Mouse (Mus musculus) bone marrow macrophage, adult 2 months (primary cell): Measurements from ENCODE around the gene Vps18. TPM values are rescaled to one million over a fixed set of nuclear protein-coding genes. Genes with fewer than 3 reads are reported as not detected.
A peak's percentile ranks its signal among the peaks of the same experiment; 100 is the strongest.

Experiments used
- H3K27ac ChIP-seq: 2 replicates; pipeline ENCODE4 v1.5.1; 2012; ENCODE audit warnings: low read depth, low read length; ENCODE audit not compliant: insufficient read depth
- H3K4me1 ChIP-seq: 2 replicates; pipeline ENCODE4 v1.6.1; 2012; ENCODE audit warnings: low read length; ENCODE audit not compliant: control insufficient read depth, insufficient read depth
- H3K4me3 ChIP-seq: 2 replicates; pipeline ENCODE4 v1.5.1; 2012; ENCODE audit warnings: mild to moderate bottlenecking, low read length, moderate library complexity; ENCODE audit not compliant: insufficient read depth
- CTCF ChIP-seq: IDR thresholded peaks from 2 replicates; pipeline ENCODE4 v1.5.1; 2012; ENCODE audit warnings: low read depth, mild to moderate bottlenecking, low read length, moderate library complexity
- POLR2A ChIP-seq: IDR thresholded peaks from 2 replicates; pipeline ENCODE4 v1.6.1; 2012; ENCODE audit warnings: mild to moderate bottlenecking, low read depth, low read length, borderline replicate concordance
- polyA plus RNA-seq: library from polyadenylated mRNA; stranded (reverse); fragments of >200 nt; gene quantifications from 2 replicates; pipeline ENCODE4 v1.2.4, GENCODE M21; 2012; ENCODE audit not compliant: missing spikeins, insufficient read depth, insufficient read length

Vps18 gene
- polyA plus RNA-seq, 1 experiment: 34.1 TPM

DNA sequence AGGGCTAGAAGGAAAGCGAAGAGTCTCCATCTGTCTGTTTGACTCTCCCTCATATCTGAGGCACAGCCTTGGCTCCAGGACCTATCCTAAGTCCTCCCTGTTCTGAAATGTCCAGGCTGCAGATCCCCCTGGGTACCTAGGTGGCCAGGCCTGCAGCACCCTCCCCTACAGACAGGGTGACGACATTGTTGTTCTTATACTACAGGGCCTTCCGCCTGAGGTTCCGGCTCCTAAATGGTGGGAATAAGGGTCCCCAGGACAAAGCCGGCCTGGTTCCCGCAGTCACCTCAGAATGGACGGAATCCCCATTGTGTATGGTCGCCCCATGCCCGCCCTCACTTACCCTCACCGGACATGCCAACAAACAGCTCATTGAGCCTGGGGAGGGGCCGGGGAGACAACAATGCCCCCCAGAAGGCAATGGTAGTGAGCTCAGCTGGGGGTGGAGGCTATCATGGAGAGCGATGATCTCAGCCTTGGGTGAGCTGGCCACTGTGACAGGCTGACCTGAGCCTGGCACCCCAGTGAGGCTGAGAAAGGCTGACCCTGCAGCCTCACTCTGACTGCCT, 26.3 kb downstream of the Vps18 start:
- Histone ChIP-seq H3K4me1 (peaks cover 7% of the 10 kb centered on the region), H3K4me3 (no peak overlapping the region), H3K27ac (no peak overlapping the region)
- TF ChIP-seq POLR2A (no peak), CTCF (no peak)

- TF ChIP-seq POLR2A (no peak), CTCF (no peak)
- Histone ChIP-seq H3K4me3 (no peak overlapping the region), H3K27ac (no peak overlapping the region), H3K4me1 (peaks cover 24% of the 10 kb centered on the region)
Measured at GRCm38 (mm10) chr2:119318043-119318710, 29.6 kb downstream of the Vps18 start.

DNA sequence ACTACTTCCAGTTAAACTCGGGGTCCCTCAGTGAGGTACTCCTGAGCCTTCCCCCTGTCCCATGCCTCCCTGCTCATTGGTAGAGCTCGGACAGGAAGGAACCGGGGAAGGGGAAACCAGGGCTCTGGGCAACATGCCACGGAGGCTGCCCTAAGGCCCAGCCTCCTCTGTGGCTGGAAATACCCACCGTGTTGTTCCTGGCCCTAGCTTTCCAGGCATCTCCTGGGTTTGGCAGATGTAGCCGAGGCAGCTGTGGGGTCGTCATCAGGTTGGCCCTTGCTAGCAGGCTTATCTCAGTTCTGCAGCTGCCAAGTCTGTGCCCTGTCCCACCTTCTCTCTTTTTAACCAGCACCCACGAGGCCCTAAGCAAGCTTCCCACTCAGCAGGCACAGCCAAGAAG, 32.0 kb downstream of the Vps18 start:
- H3K4me1 ChIP-seq: peaks cover 24% of the 10 kb centered on the region
- TF ChIP-seq POLR2A (no peak), CTCF (no peak)
- no peak overlapping the region for H3K4me3 ChIP-seq
- no peak overlapping the region for H3K27ac ChIP-seq

DNA sequence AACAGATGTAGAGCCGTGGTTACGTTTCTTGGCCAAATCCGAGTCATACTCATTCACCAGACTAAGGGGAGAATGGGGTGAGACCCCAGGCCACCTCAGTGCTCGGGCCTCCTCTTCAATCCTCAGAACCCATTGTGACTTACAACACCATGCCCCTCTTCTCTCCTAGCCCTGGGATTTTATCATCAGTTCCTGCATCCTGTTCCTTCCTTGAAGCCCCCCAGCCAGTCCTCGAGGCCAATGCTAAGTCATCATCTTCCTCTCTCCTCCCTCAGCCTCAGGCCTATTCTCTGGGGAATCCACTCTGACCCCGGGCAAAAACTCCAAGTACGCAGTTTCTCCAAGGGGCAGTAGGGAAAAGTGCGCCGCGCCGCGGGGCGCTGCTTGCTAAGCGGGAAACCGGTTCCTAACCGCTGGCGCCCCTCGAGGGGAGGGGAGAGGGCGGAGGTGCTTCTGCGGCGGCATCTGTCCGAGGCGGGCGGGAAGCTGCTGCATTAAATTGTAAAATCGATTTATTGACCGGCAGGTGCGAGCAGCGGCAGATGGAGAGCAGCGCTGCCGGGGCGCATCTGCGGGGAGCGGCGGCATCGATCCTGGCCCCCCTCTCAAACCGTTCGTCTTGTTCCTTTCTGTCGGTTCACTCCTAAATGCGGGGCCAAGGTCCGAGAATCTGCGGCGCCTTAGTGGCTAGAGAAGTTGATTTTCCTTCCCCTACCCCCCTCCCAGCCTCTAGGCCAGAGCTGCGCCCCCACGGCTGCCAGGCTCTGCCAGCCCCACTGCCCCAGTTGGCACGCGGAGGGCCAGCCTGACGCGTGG, 33.4 kb downstream of the Vps18 start:
- TF ChIP-seq CTCF (no peak), POLR2A (no peak)
- H3K4me1 ChIP-seq: peaks cover 24% of the 10 kb centered on the region
- H3K27ac ChIP-seq: no peak overlapping the region
- peak overlapping the region; percentile 14 for H3K4me3 ChIP-seq

DNA sequence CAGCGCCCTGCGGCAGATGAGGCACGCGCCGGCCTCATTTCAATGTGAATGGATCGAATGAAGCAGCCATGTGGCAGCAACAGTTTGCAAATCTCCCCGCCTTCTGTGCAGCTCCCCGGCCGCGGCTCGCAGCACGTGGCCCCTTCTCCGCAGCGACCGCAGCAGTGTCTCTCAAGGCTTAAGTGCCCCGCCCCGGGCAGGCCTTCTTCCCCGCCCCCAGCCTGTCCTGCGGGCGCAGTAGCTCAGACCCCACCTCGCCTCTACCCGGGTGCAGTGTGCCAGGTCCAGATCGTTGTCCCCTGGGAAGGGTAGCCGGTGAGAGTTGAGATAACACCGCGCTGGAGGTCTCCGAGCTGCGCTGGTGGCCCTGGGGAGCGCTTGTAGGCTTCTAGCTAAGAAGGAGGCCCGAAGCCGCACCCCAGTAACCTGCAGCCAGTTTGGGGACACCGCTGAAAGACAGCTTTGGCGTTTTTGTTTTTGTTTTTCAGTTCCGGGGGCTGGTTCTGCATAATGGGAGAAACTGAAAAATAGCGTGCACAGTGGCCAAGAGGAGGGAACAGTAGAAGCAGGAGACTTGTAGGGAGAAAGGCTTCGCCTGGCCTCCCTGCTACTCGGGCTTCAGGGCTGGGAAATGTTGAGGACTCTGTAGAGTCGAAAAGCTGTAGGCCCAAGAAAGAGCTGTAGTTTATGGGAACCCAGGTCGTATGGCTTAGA, 34.2 kb downstream of the Vps18 start:
- peak overlapping the region; percentile 14 for H3K4me3 ChIP-seq
- no peak overlapping the region for H3K27ac ChIP-seq
- H3K4me1 ChIP-seq: peaks cover 24% of the 10 kb centered on the region
- no peak for TF ChIP-seq POLR2A
- no peak for TF ChIP-seq CTCF

DNA sequence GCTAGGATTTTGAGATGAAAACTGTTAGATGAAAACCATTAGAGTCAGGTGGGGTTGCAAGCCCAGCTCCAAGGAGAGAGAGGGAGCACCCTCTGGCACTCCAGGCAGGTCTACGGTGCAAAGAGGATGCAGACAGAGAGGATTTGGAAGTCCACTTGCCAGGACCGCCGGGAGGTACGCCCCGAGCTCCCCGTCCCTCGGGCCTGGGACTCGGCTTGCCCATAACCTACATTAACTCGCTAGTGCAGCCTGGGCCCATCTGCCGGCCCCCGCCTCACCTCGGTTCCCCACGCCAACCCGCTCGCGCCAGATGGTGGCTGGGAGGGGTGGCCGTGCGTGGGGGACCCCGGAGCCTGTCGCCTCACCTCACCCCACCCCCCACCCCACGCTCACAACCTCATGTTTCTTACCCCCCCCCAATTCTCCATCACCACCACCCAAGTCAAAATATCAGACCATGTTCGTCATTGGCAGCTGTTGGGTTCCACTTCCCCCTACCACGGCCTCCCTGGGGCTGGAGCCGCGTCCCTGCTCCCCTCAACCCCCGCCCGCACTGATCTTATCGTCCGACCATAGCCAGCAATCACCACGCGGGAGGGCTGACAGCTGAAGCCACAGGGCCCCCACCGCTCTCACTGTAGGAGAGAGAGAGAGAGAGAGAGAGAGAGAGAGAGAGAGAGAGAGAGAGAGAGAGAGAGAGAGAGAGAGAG, 35.5 kb downstream of the Vps18 start:
- Histone ChIP-seq H3K27ac (no peak overlapping the region), H3K4me1 (peaks cover 18% of the 10 kb centered on the region), H3K4me3 (peak overlapping the region; percentile 5; the same call in 1 of the 2 replicates)
- TF ChIP-seq CTCF (no peak), POLR2A (no peak)

GRCm38 (mm10) chr2:119324576-119325318, 36.2 kb downstream of the Vps18 start:
- Histone ChIP-seq H3K4me1 (peaks cover 18% of the 10 kb centered on the region), H3K4me3 (peak overlapping the region; percentile 38), H3K27ac (no peak overlapping the region)
- no peak for TF ChIP-seq POLR2A
- TF ChIP-seq CTCF: no peak

DNA sequence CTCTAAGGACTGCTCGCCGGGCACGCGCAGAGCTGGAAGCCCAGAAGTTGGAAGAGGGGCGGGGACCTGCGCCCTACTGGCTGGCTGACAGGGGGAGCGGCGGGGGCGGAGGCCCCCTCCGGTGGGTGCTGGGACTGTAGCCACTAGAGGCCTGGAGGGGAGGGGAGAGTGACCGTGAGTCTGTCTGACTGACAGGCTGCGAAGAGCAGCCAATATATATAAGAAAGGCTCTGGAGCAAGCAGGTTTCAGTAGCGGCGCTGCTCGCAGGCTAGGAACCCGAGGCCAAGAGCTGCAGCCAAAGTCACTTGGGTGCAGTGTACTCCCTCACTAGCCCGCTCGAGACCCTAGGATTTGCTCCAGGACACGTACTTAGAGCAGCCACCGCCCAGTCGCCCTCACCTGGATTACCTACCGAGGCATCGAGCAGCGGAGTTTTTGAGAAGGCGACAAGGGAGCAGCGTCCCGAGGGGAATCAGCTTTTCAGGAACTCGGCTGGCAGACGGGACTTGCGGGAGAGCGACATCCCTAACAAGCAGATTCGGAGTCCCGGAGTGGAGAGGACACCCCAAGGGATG, 37.1 kb downstream of the Vps18 start, which contains the start of gene Dll4:
Gene Dll4 (plus strand): TSS at position 217 of the 576 bp plus-strand sequence.
- H3K4me1 ChIP-seq: peaks cover 14% of the 10 kb centered on the region
- H3K4me3 ChIP-seq: peak within 1 kb of the TSS; percentile 38
- TF ChIP-seq POLR2A (no peak), CTCF (no peak)
- H3K27ac ChIP-seq: no peak within 1 kb of the TSS
